Mouse (Mus musculus) natural killer cell, adult 2 months (primary cell): ENCODE measurements at regions not wholly inside any gene's neighbourhood (a gene's known extent, or its start where the extent isn't known, plus 50 kb on each side); places are given as distances from the start of the nearest gene placed in this dataset.
"Not testable (repeated sequence)": the region's sequence is repeated elsewhere in the genome, so short reads cannot be mapped to it uniquely, and the experiment has no call there.

Experiments used
- DNase-seq, 2 experiments: peaks; one replicate each; pipeline ENCODE4 v3.0.0; 2022; ENCODE audit warnings: low spot score in 2 of 2

GRCm38 (mm10) chr13:82058131-82058731 is 275.4 kb downstream of the Cetn3 start:
- no peak for DNase-seq

GRCm38 (mm10) chr13:82058872-82059271 is 276.0 kb downstream of the Cetn3 start:
- no peak for DNase-seq

- no peak for DNase-seq
Observed at GRCm38 (mm10) chr13:82059498-82059897, 276.6 kb downstream of the Cetn3 start.

- not testable (repeated sequence) for DNase-seq
Observed at GRCm38 (mm10) chr13:82063880-82064279, 281.0 kb downstream of the Cetn3 start.

GRCm38 (mm10) chr13:82066174-82066573 is 283.3 kb downstream of the Cetn3 start:
- no peak for DNase-seq

GRCm38 (mm10) chr13:82066674-82067270 is 283.9 kb downstream of the Cetn3 start:
- no peak for DNase-seq

- DNase-seq, result no peak
Observed at GRCm38 (mm10) chr13:82072449-82072848, 289.6 kb downstream of the Cetn3 start.

GRCm38 (mm10) chr13:82073343-82073742 is 290.5 kb downstream of the Cetn3 start:
- DNase-seq, result no peak

- no peak for DNase-seq
Observed at GRCm38 (mm10) chr13:82081375-82081774, 298.5 kb downstream of the Cetn3 start.

- DNase-seq, result no peak
Observed at GRCm38 (mm10) chr13:82087635-82088034, 304.8 kb downstream of the Cetn3 start.

- peak in 1 of 2 experiments; percentile 21 for DNase-seq
Observed at GRCm38 (mm10) chr13:82092186-82092585, 309.3 kb downstream of the Cetn3 start.

GRCm38 (mm10) chr13:82106032-82106431 is 323.2 kb downstream of the Cetn3 start:
- DNase-seq, result no peak

- no peak for DNase-seq
Observed at GRCm38 (mm10) chr13:82129777-82130735, 347.2 kb downstream of the Cetn3 start.
